Mouse (Mus musculus) forebrain, embryonic 10.5 days (tissue): ENCODE results near the gene Terf2. TPM values are rescaled to one million over a fixed set of nuclear protein-coding genes. Genes with fewer than 3 reads are reported as not detected.
"Not testable (repeated sequence)": the region's sequence is repeated elsewhere in the genome, so short reads cannot be mapped to it uniquely, and the experiment has no call there.

ENCODE experiments used
- DNase-seq: peaks from one replicate; pipeline ENCODE4 v3.0.0-alpha.2; 2017; ENCODE audit warnings: low spot score; ENCODE audit errors: extremely low spot score
- H3K27ac ChIP-seq: fragments of 300-500 bp; sonication (generic); 2 replicates; pipeline ENCODE4 v1.5.1; 2016; ENCODE audit warnings: mild to moderate bottlenecking
- H3K27me3 ChIP-seq: fragments of 300-500 bp; sonication (generic); 2 replicates; pipeline ENCODE4 v1.6.1; 2016; ENCODE audit warnings: mild to moderate bottlenecking; ENCODE audit not compliant: poor library complexity, severe bottlenecking
- H3K36me3 ChIP-seq: fragments of 300-500 bp; sonication (generic); replicated peaks from 2 replicates; pipeline ENCODE4 v1.6.1; 2016; ENCODE audit warnings: mild to moderate bottlenecking, moderate library complexity
- H3K4me1 ChIP-seq: fragments of 300-500 bp; sonication (generic); 2 replicates; pipeline ENCODE4 v1.6.1; 2016
- H3K4me3 ChIP-seq: fragments of 300-500 bp; sonication (generic); 2 replicates; pipeline ENCODE4 v1.5.1; 2016; ENCODE audit warnings: mild to moderate bottlenecking, moderate library complexity
- H3K9me3 ChIP-seq: fragments of 300-500 bp; sonication (generic); 2 replicates; pipeline ENCODE4 v1.6.1; 2016; ENCODE audit warnings: mild to moderate bottlenecking, moderate library complexity
- WGBS: fragments of 180-500 bp; shearing (Covaris S2); methylation state at CpG from one replicate; pipeline ENCODE4 v1.1.7; 2016; 5-methylcytosine and 5-hydroxymethylcytosine counted together
- polyA plus RNA-seq: library from polyadenylated mRNA; unstranded; fragments of >200 nt; fragmentation: Nextera tagmentation; extraction: Ambion mirVana; gene quantifications from 2 replicates; pipeline ENCODE4 v1.2.1, GENCODE M21; 2016

The Terf2 gene
- polyA plus RNA-seq, 1 experiment from 2014 or later, result 17.0 TPM

GRCm38 (mm10) chr8:107110629-107111330 is 14.4 kb upstream of the Terf2 start:
- WGBS, result 86% methylated on average over 9 of the region's 9 CpGs

GRCm38 (mm10) chr8:107109816-107110435 is 13.6 kb upstream of the Terf2 start:
- Histone ChIP-seq H3K36me3 (no peaks in the 10 kb centered on the region), H3K27ac (no peak overlapping the region), H3K4me3 (no peak overlapping the region), H3K4me1 (peaks cover 28% of the 10 kb centered on the region), H3K27me3 (no peaks in the 10 kb centered on the region), H3K9me3 (no peaks in the 10 kb centered on the region)
- DNase-seq, result no peak
- 83% methylated on average over 5 of the region's 5 CpGs for WGBS

More at GRCm38 (mm10) chr8:107110629-107111330, 14.4 kb upstream of the Terf2 start:
- no peaks in the 10 kb centered on the region for H3K36me3 ChIP-seq
- H3K27me3 ChIP-seq, result no peaks in the 10 kb centered on the region
- H3K27ac ChIP-seq, result no peak overlapping the region
- no peak overlapping the region for H3K4me3 ChIP-seq
- DNase-seq, result no peak
- peaks cover 28% of the 10 kb centered on the region for H3K4me1 ChIP-seq
- no peaks in the 10 kb centered on the region for H3K9me3 ChIP-seq

GRCm38 (mm10) chr8:107108978-107109720 is 12.8 kb upstream of the Terf2 start:
- 0 out of 2 replicates have a peak overlapping the region, but pooled peaks have one; percentile 5 for H3K27ac ChIP-seq
- DNase-seq, result no peak
- WGBS, result 68% methylated on average over 23 of the region's 23 CpGs

GRCm38 (mm10) chr8:107108089-107108488 is 11.7 kb upstream of the Terf2 start:
- not testable (repeated sequence) for H3K36me3 ChIP-seq, H3K9me3 ChIP-seq, H3K4me3 ChIP-seq, H3K27me3 ChIP-seq, H3K27ac ChIP-seq, DNase-seq
- peaks cover 11% of the 10 kb centered on the region for H3K4me1 ChIP-seq
- WGBS, result 92% methylated on average over 5 of the region's 5 CpGs

More at GRCm38 (mm10) chr8:107108978-107109720, 12.8 kb upstream of the Terf2 start:
- Histone ChIP-seq H3K36me3 (no peaks in the 10 kb centered on the region), H3K4me3 (no peak overlapping the region), H3K27me3 (no peaks in the 10 kb centered on the region), H3K4me1 (peaks cover 21% of the 10 kb centered on the region), H3K9me3 (no peaks in the 10 kb centered on the region)

- DNase-seq, result peak; percentile 76
- Histone ChIP-seq H3K27me3 (no peaks in the 10 kb centered on the region), H3K27ac (no peak overlapping the region), H3K4me3 (no peak overlapping the region), H3K36me3 (no peaks in the 10 kb centered on the region), H3K4me1 (0 out of 2 replicates have a peak, but pooled peaks cover 9% of the 10 kb centered on the region), H3K9me3 (no peaks in the 10 kb centered on the region)
- 9% methylated on average over 4 of the region's 4 CpGs for WGBS
Measured at GRCm38 (mm10) chr8:107104547-107104946, 8.2 kb upstream of the Terf2 start.

- Histone ChIP-seq H3K9me3 (no peaks in the 10 kb centered on the region), H3K27ac (no peak overlapping the region), H3K27me3 (no peaks in the 10 kb centered on the region), H3K4me3 (no peak overlapping the region), H3K4me1 (no peaks in the 10 kb centered on the region), H3K36me3 (no peaks in the 10 kb centered on the region)
- no peak for DNase-seq
- 86% methylated on average over 2 of the region's 2 CpGs for WGBS
Measured at GRCm38 (mm10) chr8:107100635-107101034, 4.3 kb upstream of the Terf2 start.

GRCm38 (mm10) chr8:107095717-107096365 is 506 bp downstream of the Terf2 start:
- under 1% methylated on average over 46 of the region's 53 CpGs for WGBS
- no peak for DNase-seq
- H3K27ac ChIP-seq, result peak overlapping the region; percentile 96
- H3K36me3 ChIP-seq, result peaks cover 38% of the 10 kb centered on the region
- H3K4me3 ChIP-seq, result peak overlapping the region; percentile 75
- peaks cover 18% of the 10 kb centered on the region for H3K4me1 ChIP-seq
- H3K27me3 ChIP-seq, result no peaks in the 10 kb centered on the region
- no peaks in the 10 kb centered on the region for H3K9me3 ChIP-seq

GRCm38 (mm10) chr8:107090531-107090930 is 5.8 kb downstream of the Terf2 start:
- no peak overlapping the region for H3K27ac ChIP-seq
- no peak overlapping the region for H3K4me3 ChIP-seq
- DNase-seq, result no peak
- H3K9me3 ChIP-seq, result peaks cover 4% of the 10 kb centered on the region; the same call in 1 of the 2 replicates
- peaks cover 18% of the 10 kb centered on the region for H3K4me1 ChIP-seq
- H3K27me3 ChIP-seq, result no peaks in the 10 kb centered on the region
- 97% methylated on average over 7 of the region's 7 CpGs for WGBS
- H3K36me3 ChIP-seq, result peaks cover 88% of the 10 kb centered on the region

GRCm38 (mm10) chr8:107088526-107089063 is 7.8 kb downstream of the Terf2 start:
- 95% methylated on average over 5 of the region's 5 CpGs for WGBS
- peaks cover 95% of the 10 kb centered on the region for H3K36me3 ChIP-seq
- no peaks in the 10 kb centered on the region for H3K4me1 ChIP-seq
- peaks cover 4% of the 10 kb centered on the region; the same call in 1 of the 2 replicates for H3K9me3 ChIP-seq
- H3K27me3 ChIP-seq, result no peaks in the 10 kb centered on the region
- H3K27ac ChIP-seq, result no peak overlapping the region
- no peak overlapping the region for H3K4me3 ChIP-seq
- no peak for DNase-seq

- Histone ChIP-seq H3K4me1 (no peaks in the 10 kb centered on the region), H3K9me3 (peaks cover 4% of the 10 kb centered on the region; the same call in 1 of the 2 replicates), H3K4me3 (no peak overlapping the region), H3K27me3 (no peaks in the 10 kb centered on the region), H3K36me3 (peaks cover 97% of the 10 kb centered on the region), H3K27ac (no peak overlapping the region)
- WGBS, result 98% methylated on average over 5 of the region's 5 CpGs
- no peak for DNase-seq
Measured at GRCm38 (mm10) chr8:107086018-107086417, 10.3 kb downstream of the Terf2 start.

- no peaks in the 10 kb centered on the region for H3K4me1 ChIP-seq
- H3K36me3 ChIP-seq, result peaks cover 97% of the 10 kb centered on the region
- H3K27ac ChIP-seq, result no peak overlapping the region
- WGBS, result 97% methylated on average over 17 of the region's 17 CpGs
- H3K9me3 ChIP-seq, result peaks cover 4% of the 10 kb centered on the region; the same call in 1 of the 2 replicates
- no peak for DNase-seq
- no peaks in the 10 kb centered on the region for H3K27me3 ChIP-seq
- no peak overlapping the region for H3K4me3 ChIP-seq
Measured at GRCm38 (mm10) chr8:107085358-107085757, 11.0 kb downstream of the Terf2 start.

GRCm38 (mm10) chr8:107076239-107076888 is 20.0 kb downstream of the Terf2 start:
- 92% methylated on average over 7 of the region's 7 CpGs for WGBS
- Histone ChIP-seq H3K4me3 (no peak overlapping the region), H3K36me3 (peaks cover 99% of the 10 kb centered on the region), H3K27me3 (no peaks in the 10 kb centered on the region), H3K9me3 (no peaks in the 10 kb centered on the region), H3K27ac (no peak overlapping the region), H3K4me1 (no peaks in the 10 kb centered on the region)
- no peak for DNase-seq
